Mouse (Mus musculus) lung, adult 2 months (tissue): Measurements from ENCODE around the gene Gm6034. TPM values are rescaled to one million over a fixed set of nuclear protein-coding genes. Genes with fewer than 3 reads are reported as not detected.
"Not testable (repeated sequence)": the region's sequence is repeated elsewhere in the genome, so short reads cannot be mapped to it uniquely, and the experiment has no call there.

Experiments
- DNase-seq: peaks from one replicate; pipeline ENCODE4 v3.0.0; 2022
- H3K4me1 ChIP-seq: fragments of 200-500 bp; 2 replicates; pipeline ENCODE4 v1.6.1; 2011; ENCODE audit warnings: low read length; ENCODE audit not compliant: control insufficient read depth, insufficient read depth
- H3K4me3 ChIP-seq: fragments of 200-500 bp; replicated peaks from 2 replicates; pipeline ENCODE3; 2011; ENCODE audit warnings: low read depth, mild to moderate bottlenecking, control low read depth, low read length; ENCODE audit errors: extremely low read depth
- CTCF ChIP-seq: fragments of 200-500 bp; IDR thresholded peaks from 2 replicates; pipeline ENCODE4 v1.5.1; 2011; ENCODE audit warnings: mild to moderate bottlenecking, low read length, control low read depth; ENCODE audit not compliant: insufficient read depth
- POLR2A ChIP-seq: fragments of 200-500 bp; IDR thresholded peaks from 2 replicates; pipeline ENCODE4 v1.6.1; 2011; ENCODE audit warnings: low read depth, mild to moderate bottlenecking, control low read depth, low read length, borderline replicate concordance; ENCODE audit errors: extremely low read depth
- WGBS: fragments of 180-500 bp; shearing (Covaris S2); methylation state at CpG from one replicate; pipeline ENCODE4 v1.1.7; 2018; 5-methylcytosine and 5-hydroxymethylcytosine counted together
- polyA plus RNA-seq: library from polyadenylated mRNA; depleted of rRNA; stranded (reverse); fragments of >200 nt; gene quantifications from 2 replicates; pipeline ENCODE4 v1.2.3, GENCODE M21; 2012

Gene Gm6034
- polyA plus RNA-seq, 1 experiment: not detected

- no peak for TF ChIP-seq CTCF
- TF ChIP-seq POLR2A: no peak
- DNase-seq: no peak
- no peak overlapping the region for H3K4me3 ChIP-seq
- H3K4me1 ChIP-seq: peaks cover 5% of the 10 kb centered on the region; the same call in 1 of the 2 replicates
- 56% methylated on average over 4 of the region's 4 CpGs for WGBS
These were observed 42.4 kb upstream of the Gm6034 start for GRCm38 (mm10) chr17:36000349-36000748.

GRCm38 (mm10) chr17:36001121-36001897 lies 41.5 kb upstream of the Gm6034 start:
- TF ChIP-seq POLR2A (no peak), CTCF (no peak)
- DNase-seq: no peak
- no peak overlapping the region for H3K4me3 ChIP-seq
- 74% methylated on average over 12 of the region's 12 CpGs for WGBS
- H3K4me1 ChIP-seq: peaks cover 3% of the 10 kb centered on the region; the same call in 1 of the 2 replicates

- no peak for DNase-seq
- Histone ChIP-seq H3K4me3 (no peak overlapping the region), H3K4me1 (peaks cover 3% of the 10 kb centered on the region; the same call in 1 of the 2 replicates)
- no peak for TF ChIP-seq CTCF
- WGBS: 91% methylated on average over 6 of the region's 6 CpGs
These were observed 40.8 kb upstream of the Gm6034 start for GRCm38 (mm10) chr17:36001966-36002365.

GRCm38 (mm10) chr17:36003331-36003730 lies 39.4 kb upstream of the Gm6034 start:
- TF ChIP-seq POLR2A: no peak
- no peak for TF ChIP-seq CTCF
- DNase-seq: no peak
- H3K4me1 ChIP-seq: no peaks in the 10 kb centered on the region; the same call in 1 of the 2 replicates
- no peak overlapping the region for H3K4me3 ChIP-seq
- 83% methylated on average over 7 of the region's 7 CpGs for WGBS

GRCm38 (mm10) chr17:36004409-36004808 lies 38.4 kb upstream of the Gm6034 start:
- H3K4me1 ChIP-seq, DNase-seq, H3K4me3 ChIP-seq: not testable (repeated sequence)
- WGBS: 85% methylated on average over 7 of the region's 7 CpGs

GRCm38 (mm10) chr17:36014977-36015376 lies 27.8 kb upstream of the Gm6034 start:
- DNase-seq: no peak
- WGBS: 91% methylated on average over 5 of the region's 5 CpGs
- Histone ChIP-seq H3K4me3 (no peak overlapping the region), H3K4me1 (no peaks in the 10 kb centered on the region)
- TF ChIP-seq POLR2A (no peak), CTCF (no peak)

GRCm38 (mm10) chr17:36017046-36017445 lies 25.7 kb upstream of the Gm6034 start:
- no peak for DNase-seq
- 86% methylated on average over 5 of the region's 5 CpGs for WGBS
- TF ChIP-seq POLR2A (no peak), CTCF (no peak)
- Histone ChIP-seq H3K4me1 (peaks cover 3% of the 10 kb centered on the region; the same call in 1 of the 2 replicates), H3K4me3 (no peak overlapping the region)

GRCm38 (mm10) chr17:36018979-36019378 lies 23.8 kb upstream of the Gm6034 start:
- TF ChIP-seq POLR2A (no peak), CTCF (no peak)
- peaks cover 8% of the 10 kb centered on the region for H3K4me1 ChIP-seq
- H3K4me3 ChIP-seq: peak overlapping the region; percentile 14
- no peak for DNase-seq
- 35% methylated on average over 2 of the region's 2 CpGs for WGBS

GRCm38 (mm10) chr17:36019519-36019918 lies 23.2 kb upstream of the Gm6034 start:
- no peak for TF ChIP-seq POLR2A
- no peak for TF ChIP-seq CTCF
- DNase-seq: no peak
- Histone ChIP-seq H3K4me1 (peaks cover 14% of the 10 kb centered on the region), H3K4me3 (peak overlapping the region; percentile 69)
- 47% methylated on average over 3 of the region's 3 CpGs for WGBS
